Mouse (Mus musculus) erythroblast, embryonic 14.5 days (primary cell): Measurements from ENCODE around the gene Gmps.

ENCODE experiments used
- GATA1 ChIP-seq: IDR thresholded peaks from 2 replicates; pipeline ENCODE4 v1.6.1; 2012; ENCODE audit warnings: low read length, inconsistent platforms, mixed read lengths
- TAL1 ChIP-seq: IDR thresholded peaks from 3 replicates; pipeline ENCODE4 v1.6.1; 2012; ENCODE audit warnings: low read length, inconsistent platforms, mixed read lengths

- no peak for TF ChIP-seq GATA1
- no peak for TF ChIP-seq TAL1
Measured at GRCm38 (mm10) chr3:63949837-63950236, 26.1 kb upstream of the Gmps start.
